Mouse (Mus musculus) lung, embryonic 14.5 days (tissue): ENCODE measurements around the gene Trim47. TPM values are rescaled to one million over a fixed set of nuclear protein-coding genes. Genes with fewer than 3 reads are reported as not detected.
A peak's percentile ranks its signal among the peaks of the same experiment; 100 is the strongest.

Experiments used
- ATAC-seq: fragments of 200-750 bp; cut with Nextera tagmentation; 2 replicates; pipeline ENCODE4 v1.8.0; 2017; ENCODE audit warnings: mild to moderate bottlenecking, moderate TSS enrichment, moderate library complexity; ENCODE audit not compliant: insufficient read depth
- DNase-seq: peaks from one replicate; pipeline ENCODE4 v3.0.0-alpha.2; 2015
- H3K27ac ChIP-seq: fragments of 300-500 bp; sonication (generic); 2 replicates; pipeline ENCODE4 v1.5.1; 2014; ENCODE audit warnings: low read depth, mild to moderate bottlenecking, moderate library complexity
- H3K27me3 ChIP-seq: fragments of 300-500 bp; sonication (generic); 2 replicates; pipeline ENCODE4 v1.6.1; 2014; ENCODE audit warnings: low read length, control low read depth; ENCODE audit not compliant: insufficient read depth
- H3K36me3 ChIP-seq: fragments of 300-500 bp; sonication (generic); 2 replicates; pipeline ENCODE4 v1.6.1; 2014; ENCODE audit warnings: control low read depth; ENCODE audit not compliant: insufficient read depth
- H3K4me1 ChIP-seq: fragments of 300-500 bp; sonication (generic); 2 replicates; pipeline ENCODE4 v1.6.1; 2014; ENCODE audit warnings: antibody characterized with exemption, control low read depth; ENCODE audit not compliant: insufficient read depth
- H3K4me2 ChIP-seq: fragments of 300-500 bp; sonication (generic); 2 replicates; pipeline ENCODE4 v1.6.1; 2014; ENCODE audit warnings: mild to moderate bottlenecking
- H3K4me3 ChIP-seq: fragments of 300-500 bp; sonication (generic); 2 replicates; pipeline ENCODE4 v1.5.1; 2014; ENCODE audit warnings: low read depth, low read length
- H3K9ac ChIP-seq: fragments of 300-500 bp; sonication (generic); 2 replicates; pipeline ENCODE4 v1.6.1; 2014
- H3K9me3 ChIP-seq: fragments of 300-500 bp; sonication (generic); 2 replicates; pipeline ENCODE4 v1.6.1; 2016; ENCODE audit warnings: low read depth, low read length, control low read depth
- CTCF ChIP-seq: IDR thresholded peaks from 2 replicates; pipeline ENCODE4 v1.5.1; 2016; ENCODE audit warnings: antibody characterized with exemption, low read depth
- WGBS: fragments of 180-500 bp; shearing (Covaris S2); extraction: QIAGEN DNeasy Blood & Tissue Kit; methylation state at CpG from one replicate; pipeline ENCODE4 v1.1.7; 2014; 5-methylcytosine and 5-hydroxymethylcytosine counted together
- polyA plus RNA-seq: library from polyadenylated mRNA; unstranded; fragments of >200 nt; fragmentation: Nextera tagmentation; extraction: Ambion mirVana; gene quantifications from 2 replicates; pipeline ENCODE4 v1.2.1, GENCODE M21; 2014

Gene Trim47
- polyA plus RNA-seq, 1 experiment from 2014 or later: 12.7 TPM

DNA sequence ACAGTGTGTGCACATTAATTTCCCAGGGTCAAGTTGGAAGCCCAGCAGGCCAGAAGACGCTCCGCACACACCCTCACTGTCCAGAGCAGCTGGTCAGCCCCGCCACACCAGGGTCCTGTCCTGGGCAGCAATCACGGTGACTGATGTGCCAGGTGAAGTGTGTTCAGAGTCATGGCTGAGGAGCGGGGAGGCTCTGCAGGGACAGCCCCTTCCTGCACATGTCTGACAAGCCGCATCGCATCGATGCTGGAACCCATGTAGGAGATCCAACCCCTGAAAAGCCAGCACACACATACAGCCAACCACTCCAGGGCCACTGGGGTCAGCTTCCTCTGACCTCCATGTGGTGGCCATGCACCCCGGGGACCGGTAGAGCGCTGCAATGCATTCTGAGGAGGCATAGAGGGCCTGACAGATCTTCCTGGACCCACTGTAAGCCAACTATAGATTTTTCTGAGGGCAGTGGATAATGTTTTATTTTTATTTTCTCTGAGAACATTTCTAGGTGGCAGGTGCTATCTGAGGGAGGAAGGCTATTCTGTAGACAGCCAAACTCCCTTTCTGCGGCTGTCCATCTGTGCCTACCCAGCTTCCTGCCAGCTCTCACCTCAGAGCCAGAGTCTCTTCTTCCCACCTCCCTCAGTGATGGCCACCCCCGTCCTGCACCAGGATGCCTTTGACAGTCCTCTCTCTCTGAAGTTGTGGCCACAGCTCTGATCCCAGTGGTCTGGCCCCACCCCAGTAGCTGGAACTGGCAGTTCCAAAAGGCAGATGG lies 65.2 kb downstream of the Trim47 start:
- Histone ChIP-seq H3K9ac (no peak overlapping the region), H3K27ac (no peak overlapping the region), H3K4me1 (no peaks in the 10 kb centered on the region), H3K4me2 (no peak overlapping the region), H3K9me3 (no peaks in the 10 kb centered on the region), H3K27me3 (no peaks in the 10 kb centered on the region), H3K36me3 (peaks cover 64% of the 10 kb centered on the region), H3K4me3 (no peak overlapping the region)
- DNase-seq (no peak), ATAC-seq (no peak)
- WGBS: 76% methylated on average over 13 of the region's 13 CpGs
- TF ChIP-seq CTCF: no peak

DNA sequence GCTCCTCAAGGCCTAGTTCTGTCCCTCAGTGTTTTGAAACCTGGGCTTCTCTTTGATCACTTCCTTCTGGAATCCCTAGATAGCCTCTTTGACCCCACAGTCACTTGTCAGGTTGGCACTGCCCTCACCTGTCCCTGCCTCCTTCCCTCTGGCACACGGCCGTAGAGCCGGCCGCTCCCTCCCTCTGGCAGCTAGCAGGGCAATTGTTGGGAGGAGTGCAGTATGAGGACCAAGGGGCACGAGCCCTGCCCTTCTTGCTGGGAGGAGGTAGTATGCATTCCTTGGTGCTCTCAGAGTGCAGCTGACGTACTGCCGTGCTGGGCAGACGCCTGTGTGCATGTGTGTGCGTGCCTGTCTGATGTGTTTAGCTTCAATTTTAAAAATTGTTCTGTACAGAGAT lies 66.4 kb downstream of the Trim47 start:
- TF ChIP-seq CTCF: no peak
- Histone ChIP-seq H3K9me3 (no peaks in the 10 kb centered on the region), H3K27ac (no peak overlapping the region), H3K4me1 (no peaks in the 10 kb centered on the region), H3K27me3 (no peaks in the 10 kb centered on the region), H3K9ac (no peak overlapping the region), H3K4me3 (no peak overlapping the region), H3K36me3 (peaks cover 76% of the 10 kb centered on the region), H3K4me2 (no peak overlapping the region)
- no peak for ATAC-seq
- WGBS: 72% methylated on average over 9 of the region's 9 CpGs
- DNase-seq: no peak

DNA sequence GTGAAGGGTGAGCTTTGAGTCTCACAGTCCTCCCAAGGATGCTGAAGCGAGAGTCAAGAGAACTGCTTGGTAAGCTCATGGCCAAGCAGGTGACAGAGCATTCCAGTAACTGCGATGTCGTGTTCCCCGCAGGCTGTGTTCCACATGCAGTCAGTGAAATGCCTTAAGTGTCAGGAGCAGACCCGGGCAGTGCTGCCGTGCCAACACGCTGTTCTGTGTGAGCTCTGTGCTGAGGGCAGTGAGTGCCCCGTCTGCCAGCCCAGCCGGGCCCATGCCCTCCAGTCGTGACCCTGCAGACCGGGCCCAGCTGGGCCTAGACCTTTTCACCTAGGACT lies 67.4 kb downstream of the Trim47 start:
- TF ChIP-seq CTCF: no peak

DNA sequence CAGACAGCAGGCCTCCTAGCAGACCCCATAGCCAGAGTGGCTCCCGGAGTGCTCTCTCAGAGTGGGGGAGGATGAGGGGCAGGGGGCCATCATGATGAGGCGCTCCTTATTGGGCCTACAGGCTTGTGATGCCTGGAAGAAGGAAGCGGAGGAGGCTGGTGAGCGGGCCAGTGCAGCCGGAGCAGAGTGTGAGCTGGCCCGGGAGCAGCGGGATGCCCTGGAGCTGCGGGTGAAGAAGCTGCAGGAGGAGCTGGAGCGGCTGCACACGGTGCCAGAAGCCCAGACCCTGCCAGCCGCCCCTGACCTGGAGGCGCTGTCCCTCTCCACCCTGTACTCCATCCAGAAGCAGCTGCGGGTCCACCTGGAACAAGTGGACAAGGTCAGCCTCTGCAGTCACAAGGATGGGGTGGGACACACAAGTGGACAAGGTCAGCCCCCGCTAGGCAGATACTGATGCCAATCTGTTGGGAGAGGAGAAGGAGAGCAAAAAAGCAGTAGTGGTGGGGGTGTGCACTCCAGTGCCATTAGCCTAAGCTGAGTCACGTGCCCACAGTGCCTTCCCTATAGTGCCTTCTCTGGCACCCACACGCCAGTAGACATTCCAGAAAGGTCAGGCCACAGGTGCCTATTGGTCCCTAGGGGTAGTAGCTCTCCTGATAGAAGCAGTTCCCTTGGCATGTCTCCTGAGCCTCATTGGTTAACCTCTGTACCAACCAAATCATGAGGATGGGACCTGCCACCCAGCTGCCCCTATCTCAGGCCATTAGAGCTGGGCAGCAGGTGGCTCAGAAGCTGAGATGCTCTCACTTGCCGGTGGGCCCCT lies 67.9 kb downstream of the Trim47 start:
- TF ChIP-seq CTCF: no peak
- Histone ChIP-seq H3K9me3 (no peaks in the 10 kb centered on the region), H3K4me3 (no peak overlapping the region), H3K9ac (no peak overlapping the region), H3K4me1 (no peaks in the 10 kb centered on the region), H3K36me3 (peaks cover 91% of the 10 kb centered on the region), H3K27ac (no peak overlapping the region), H3K4me2 (no peak overlapping the region), H3K27me3 (no peaks in the 10 kb centered on the region)
- ATAC-seq: no peak
- 90% methylated on average over 17 of the region's 17 CpGs for WGBS
- no peak for DNase-seq

More for the DNA sequence above, 67.4 kb downstream of the Trim47 start:
- no peak for DNase-seq
- Histone ChIP-seq H3K4me2 (no peak overlapping the region), H3K4me3 (no peak overlapping the region), H3K27ac (no peak overlapping the region), H3K9ac (no peak overlapping the region), H3K4me1 (no peaks in the 10 kb centered on the region), H3K36me3 (peaks cover 85% of the 10 kb centered on the region), H3K9me3 (no peaks in the 10 kb centered on the region), H3K27me3 (no peaks in the 10 kb centered on the region)
- WGBS: 91% methylated on average over 11 of the region's 11 CpGs
- ATAC-seq: no peak

DNA sequence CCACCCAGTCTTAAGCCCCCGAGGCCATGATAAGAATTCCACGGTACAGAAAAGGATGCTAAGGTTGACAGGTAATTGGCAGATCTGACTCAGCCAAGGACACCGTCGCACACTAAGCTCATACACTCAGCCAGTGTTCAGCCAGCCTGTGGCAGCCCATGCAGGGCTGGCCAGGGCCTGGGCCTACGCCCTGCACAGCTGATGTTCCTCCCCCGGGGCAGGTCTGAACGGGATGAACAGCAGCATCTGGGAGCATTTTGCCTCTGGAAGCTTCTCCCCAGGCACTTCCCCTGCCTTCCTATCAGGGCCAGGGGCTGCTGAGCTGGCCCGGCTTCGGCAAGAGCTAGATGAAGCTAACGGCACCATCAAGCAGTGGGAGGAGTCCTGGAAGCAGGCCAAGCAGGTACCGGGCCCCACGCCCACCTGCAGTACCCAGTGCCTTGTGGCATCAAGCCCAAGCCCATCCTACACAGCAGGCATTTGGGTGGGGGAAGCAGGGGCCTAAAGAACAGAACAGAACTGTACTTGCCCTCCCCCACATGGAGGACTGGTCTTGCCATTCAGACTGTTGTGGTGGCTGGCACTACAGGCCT lies 68.9 kb downstream of the Trim47 start:
- DNase-seq (peak; percentile 27), ATAC-seq (no peak)
- no peak overlapping the region for H3K4me3 ChIP-seq
- no peaks in the 10 kb centered on the region for H3K9me3 ChIP-seq
- no peak overlapping the region for H3K9ac ChIP-seq
- no peaks in the 10 kb centered on the region for H3K27me3 ChIP-seq
- no peak overlapping the region for H3K27ac ChIP-seq
- peaks cover 100% of the 10 kb centered on the region for H3K36me3 ChIP-seq
- no peak for TF ChIP-seq CTCF
- 70% methylated on average over 12 of the region's 12 CpGs for WGBS
- no peaks in the 10 kb centered on the region for H3K4me1 ChIP-seq
- H3K4me2 ChIP-seq: no peak overlapping the region

DNA sequence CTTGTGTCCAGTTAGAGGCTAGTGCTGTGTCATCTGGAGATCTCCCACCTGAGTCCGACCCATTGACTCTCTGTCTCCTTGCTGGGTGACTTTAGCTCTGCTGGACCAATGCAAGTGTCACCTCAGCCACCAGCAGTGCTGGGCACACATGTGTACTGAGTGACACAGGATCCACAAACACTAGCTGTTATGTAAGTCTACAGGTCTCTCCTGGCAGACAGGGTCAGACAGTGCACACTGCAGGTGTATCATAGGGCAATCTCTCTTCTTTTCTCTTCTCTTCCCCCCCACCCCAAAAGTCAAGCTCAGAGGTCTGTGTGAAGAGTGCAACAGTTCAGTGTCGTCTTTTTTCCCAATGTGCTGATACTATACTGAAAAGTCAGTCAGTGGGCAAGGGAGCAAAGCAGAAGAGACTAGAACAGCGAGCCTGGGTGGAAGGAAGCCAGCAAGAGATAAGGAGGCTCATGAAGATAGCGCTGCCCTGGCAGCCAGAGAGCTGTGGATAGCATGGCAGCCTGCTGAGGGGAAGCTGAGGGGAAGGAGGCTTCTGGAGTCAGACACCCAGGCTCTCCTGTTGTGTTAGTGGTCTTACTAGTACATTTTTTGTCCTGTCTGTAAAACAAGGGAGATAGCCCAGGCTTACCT lies 69.7 kb downstream of the Trim47 start:
- H3K9me3 ChIP-seq: no peaks in the 10 kb centered on the region
- H3K4me2 ChIP-seq: no peak overlapping the region
- no peak for TF ChIP-seq CTCF
- no peak overlapping the region for H3K27ac ChIP-seq
- H3K4me3 ChIP-seq: no peak overlapping the region
- H3K4me1 ChIP-seq: no peaks in the 10 kb centered on the region
- H3K9ac ChIP-seq: no peak overlapping the region
- H3K27me3 ChIP-seq: no peaks in the 10 kb centered on the region
- 69% methylated on average over 4 of the region's 4 CpGs for WGBS
- DNase-seq (no peak), ATAC-seq (no peak)
- peaks cover 100% of the 10 kb centered on the region for H3K36me3 ChIP-seq

DNA sequence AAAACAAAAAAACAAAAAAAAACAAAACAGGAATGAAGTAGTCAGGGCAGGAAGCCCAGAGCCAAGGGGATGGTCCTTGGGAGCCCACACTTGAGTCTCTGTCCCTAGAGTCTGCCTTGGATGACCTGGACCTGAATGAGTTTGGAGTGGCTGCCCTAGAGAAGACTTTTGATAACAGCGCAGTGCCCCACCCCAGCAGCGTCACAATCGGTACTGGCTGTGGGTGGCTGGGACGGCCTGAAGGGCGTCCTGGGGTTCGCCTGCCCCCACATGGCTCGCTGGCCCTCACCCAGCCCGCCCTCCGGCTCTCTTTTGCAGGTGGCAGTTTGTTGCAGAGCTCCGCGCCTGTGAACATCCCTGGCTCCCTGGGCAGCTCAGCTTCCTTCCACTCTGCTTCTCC lies 71.1 kb downstream of the Trim47 start:
- Histone ChIP-seq H3K36me3 (peaks cover 100% of the 10 kb centered on the region), H3K4me2 (no peak overlapping the region), H3K4me3 (no peak overlapping the region), H3K9me3 (no peaks in the 10 kb centered on the region), H3K4me1 (no peaks in the 10 kb centered on the region), H3K27ac (no peak overlapping the region), H3K27me3 (no peaks in the 10 kb centered on the region), H3K9ac (no peak overlapping the region)
- ATAC-seq (no peak), DNase-seq (no peak)
- TF ChIP-seq CTCF: no peak
- WGBS: 92% methylated on average over 11 of the region's 11 CpGs

Other genes starting within 250 kb of the Trim47 start
- 1.9 and 3.2 TPM in 2 replicates for gene Smim5, start 227.2 kb downstream of the Trim47 start, polyA plus RNA-seq
- 11.4 and 12.2 TPM in 2 replicates for gene Smim6, start 215.2 kb downstream of the Trim47 start, polyA plus RNA-seq
- gene Sap30bp, start 193.9 kb downstream of the Trim47 start, polyA plus RNA-seq: 39.1 and 43.5 TPM in 2 replicates
- gene Recql5, start 193.7 kb downstream of the Trim47 start, polyA plus RNA-seq: 17.8 and 21.7 TPM in 2 replicates
- 2.0 and 2.3 TPM in 2 replicates for gene Itgb4, start 152.5 kb downstream of the Trim47 start, polyA plus RNA-seq
- gene Galk1, start 114.5 kb downstream of the Trim47 start, polyA plus RNA-seq: 191 and 208 TPM in 2 replicates
- gene H3f3b, start 99.2 kb downstream of the Trim47 start, polyA plus RNA-seq: 1,851 and 1,959 TPM in 2 replicates
- 39.5 and 44.4 TPM in 2 replicates for gene Unk, start 96.9 kb downstream of the Trim47 start, polyA plus RNA-seq
- gene Unc13d, start 49.2 kb downstream of the Trim47 start, polyA plus RNA-seq: 2.5 and 3.3 TPM in 2 replicates
- 66.5 and 69.8 TPM in 2 replicates for gene Wbp2, start 40.2 kb downstream of the Trim47 start, polyA plus RNA-seq
- 3.7 and 3.9 TPM in 2 replicates for gene Trim65, start 3.9 kb upstream of the Trim47 start, polyA plus RNA-seq
- gene Mrpl38, start 11.7 kb upstream of the Trim47 start, polyA plus RNA-seq: 89.3 and 91.9 TPM in 2 replicates
- gene Fbf1, start 41.0 kb upstream of the Trim47 start, polyA plus RNA-seq: 30.9 and 35.2 TPM in 2 replicates
- gene Ten1, start 71.6 kb upstream of the Trim47 start, polyA plus RNA-seq: 64.1 and 66.7 TPM in 2 replicates
- gene Acox1, start 71.8 kb upstream of the Trim47 start, polyA plus RNA-seq: 21.4 and 22.1 TPM in 2 replicates
- 4.4 and 4.8 TPM in 2 replicates for gene Evpl, start 110.9 kb upstream of the Trim47 start, polyA plus RNA-seq
- 85.7 and 89.8 TPM in 2 replicates for gene Srp68, start 147.0 kb upstream of the Trim47 start, polyA plus RNA-seq
- gene Galr2, start 153.7 kb upstream of the Trim47 start, polyA plus RNA-seq: 0.11 TPM in 1 of 2 replicates, not detected in the other
- 63.7 and 68.4 TPM in 2 replicates for gene Exoc7, start 180.0 kb upstream of the Trim47 start, polyA plus RNA-seq
- 1.3 and 2.1 TPM in 2 replicates for gene Foxj1, start 208.2 kb upstream of the Trim47 start, polyA plus RNA-seq